Mouse (Mus musculus): ENCODE data around the gene Psma6.
"Not testable (repeated sequence)": the region's sequence is repeated elsewhere in the genome, so short reads cannot be mapped to it uniquely, and the experiment has no call there.

GRCm38 (mm10) chr12:55338490-55338889, 45.5 kb upstream of the Psma6 start:
- not testable (repeated sequence) for TF ChIP-seq CTCF (IDR thresholded peaks at IDR 0.05; ENCODE audit: extremely low read depth, insufficient read depth, insufficient read length, insufficient replicate concordance); POLR2A (IDR thresholded peaks at IDR 0.05; ENCODE audit: low read depth, low read length)

All from spleen, adult 2 months (tissue).